In genomic region chr9:19692430-19692829, GRCm38 (mm10) we compare ENCODE assay signal across 39 mouse cellular contexts. TPM values are rescaled to one million over a fixed set of nuclear protein-coding genes. Genes with fewer than 3 reads are reported as not detected.
A peak's percentile ranks its signal among the peaks of the same experiment; 100 is the strongest.
DNase-seq lines count a peak whose midpoint lies in the region; ATAC-seq and TF ChIP-seq lines count a peak whose summit lies in the region.
"Had no signal": no experiment of that assay in that cellular context is flagged by ENCODE, and none has a peak within 500 bp of the region (broad histone marks: within the 10 kb centered on the region; RNA-seq: fewer than 3 reads in every experiment).

No protein-coding gene starts in this region.

- no peak overlapping the region for H3K4me2 ChIP-seq in forebrain, postnatal 0 days (ENCODE audit: low read depth)
- H3K4me2 ChIP-seq in forebrain, embryonic 13.5 days: no peak overlapping the region
- H3K4me2 ChIP-seq: embryonic facial prominence, embryonic 13.5 days; heart, embryonic 11.5 days; hindbrain, embryonic 13.5 days; liver, embryonic 15.5 days; midbrain, embryonic 12.5 days had no signal

- H3K27me3 ChIP-seq in forebrain, postnatal 0 days (ENCODE audit: insufficient read depth, low read length): no peaks in the 10 kb centered on the region
- no peaks in the 10 kb centered on the region for H3K27me3 ChIP-seq in forebrain, embryonic 13.5 days
- H3K27me3 ChIP-seq: embryonic facial prominence, embryonic 13.5 days; hindbrain, embryonic 13.5 days; liver, embryonic 15.5 days; megakaryocyte, embryonic 14.5 days; midbrain, embryonic 12.5 days; Patski had no signal

- H3K4me1 ChIP-seq in forebrain, postnatal 0 days (ENCODE audit: insufficient read depth): no peaks in the 10 kb centered on the region
- no peaks in the 10 kb centered on the region for H3K4me1 ChIP-seq in forebrain, embryonic 13.5 days
- no peaks in the 10 kb centered on the region for H3K4me1 ChIP-seq in lung, adult 2 months (ENCODE audit: control insufficient read depth, insufficient read depth, low read length)
- H3K4me1 ChIP-seq: embryonic facial prominence, embryonic 13.5 days; forebrain, embryonic 10.5 days; hindbrain, embryonic 13.5 days; liver, embryonic 15.5 days; midbrain, embryonic 12.5 days had no signal

- peak; percentile 61 for ATAC-seq in forebrain, postnatal 0 days
- no peak for ATAC-seq in forebrain, embryonic 13.5 days
- ATAC-seq: intestine, postnatal 0 days; Patski had no signal

- H3K27ac ChIP-seq in forebrain, postnatal 0 days (ENCODE audit: low read depth, low read length): no peak overlapping the region
- H3K27ac ChIP-seq in forebrain, embryonic 13.5 days: no peak overlapping the region
- H3K27ac ChIP-seq: embryonic facial prominence, embryonic 13.5 days; forebrain, embryonic 10.5 days; hindbrain, embryonic 13.5 days; liver, embryonic 15.5 days; midbrain, embryonic 12.5 days had no signal

- 82% methylated on average over 2 of the region's 2 CpGs for WGBS in forebrain, postnatal 0 days
- 82% methylated on average over 2 of the region's 2 CpGs for WGBS in forebrain, embryonic 13.5 days
- 50% methylated on average over 2 of the region's 2 CpGs for WGBS in lung, adult 2 months

- no peaks in the 10 kb centered on the region for H3K9me3 ChIP-seq in forebrain, postnatal 0 days (ENCODE audit: low read length)
- H3K9me3 ChIP-seq in forebrain, embryonic 13.5 days (replicated peaks): no peaks in the 10 kb centered on the region; the same call in 1 of the 2 replicates
- H3K9me3 ChIP-seq: embryonic facial prominence, embryonic 13.5 days; liver, embryonic 15.5 days had no signal

- TF ChIP-seq CTCF in forebrain, postnatal 0 days (IDR thresholded peaks at IDR 0.05; ENCODE audit: low read depth): no peak
- TF ChIP-seq CTCF in lung, adult 2 months (IDR thresholded peaks at IDR 0.05; ENCODE audit: insufficient read depth, low read length): no peak

- H3K4me3 ChIP-seq in forebrain, postnatal 0 days (ENCODE audit: low read depth, low read length): no peak overlapping the region
- H3K4me3 ChIP-seq in forebrain, embryonic 13.5 days: no peak overlapping the region
- no peak overlapping the region for H3K4me3 ChIP-seq in lung, adult 2 months (replicated peaks; ENCODE audit: extremely low read depth, low read depth, low read length)
- H3K4me3 ChIP-seq: embryonic facial prominence, embryonic 13.5 days; forebrain, embryonic 10.5 days; hindbrain, embryonic 13.5 days; liver, embryonic 15.5 days; megakaryocyte, embryonic 14.5 days; midbrain, embryonic 12.5 days had no signal

- H3K9ac ChIP-seq in forebrain, postnatal 0 days: no peak overlapping the region
- no peak overlapping the region for H3K9ac ChIP-seq in forebrain, embryonic 13.5 days
- H3K9ac ChIP-seq: embryonic facial prominence, embryonic 13.5 days; hindbrain, embryonic 13.5 days; liver, embryonic 15.5 days; midbrain, embryonic 12.5 days had no signal

- H3K36me3 ChIP-seq in forebrain, postnatal 0 days (ENCODE audit: insufficient read depth): no peaks in the 10 kb centered on the region
- H3K36me3 ChIP-seq in forebrain, embryonic 13.5 days (ENCODE audit: poor library complexity, severe bottlenecking): no peaks in the 10 kb centered on the region
- H3K36me3 ChIP-seq: embryonic facial prominence, embryonic 13.5 days; forebrain, embryonic 10.5 days; hindbrain, embryonic 13.5 days; liver, embryonic 15.5 days; midbrain, embryonic 12.5 days had no signal

- peak; percentile 23 for DNase-seq in forebrain, postnatal 0 days
- DNase-seq in lung, postnatal 14 days: peak; percentile 7
- no peak for DNase-seq in lung, adult 2 months
- DNase-seq in ES-CJ7 (ENCODE audit: low read depth, low spot score) (peak; percentile 58), adipocyte (ENCODE audit: low spot score) (peak; percentile 7)
- no peak for DNase-seq in urinary bladder, postnatal 25 days (ENCODE audit: low spot score)
- DNase-seq in thymus, postnatal 0 days (ENCODE audit: low spot score): no peak
- DNase-seq: adrenal gland, postnatal 10 days; B cell, adult 2 months; cerebellum, adult 11 months; cerebellum, adult 9-11 months; gastrocnemius, postnatal 25 days; heart, adult 11 months; heart, postnatal 36 days; kidney, adult 9 months; kidney, postnatal 10 days; layer of hippocampus, postnatal 36 days; liver had no signal

- TF ChIP-seq POLR2A in lung, adult 2 months (IDR thresholded peaks at IDR 0.05; ENCODE audit: borderline replicate concordance, extremely low read depth, low read depth, low read length): no peak

RNA-seq across cellular contexts. Expression of gene Olfr857, which starts 16.8 kb away (rescaled TPM):
- not detected in 2 replicates for total RNA-seq in forebrain, postnatal 0 days (2014; rRNA removed)
- polyA plus RNA-seq in forebrain, postnatal 0 days (2015; fragmentation: Nextera tagmentation; extraction: Ambion mirVana): not detected in 2 replicates
- polyA plus RNA-seq in forebrain, embryonic 13.5 days (2015; fragmentation: Nextera tagmentation; extraction: Ambion mirVana): not detected in 2 replicates
- not detected in 2 replicates for polyA plus RNA-seq in lung, adult 2 months (2012; rRNA removed)
- polyA plus RNA-seq in thymus, postnatal 0 days (2015; fragmentation: Nextera tagmentation; extraction: Ambion mirVana): not detected in 2 replicates
- total RNA-seq: adrenal gland, postnatal 10 days; common myeloid progenitor, adult 5-6 weeks; ES-E14; gastrocnemius, adult 18-20 months; gastrocnemius, postnatal 25 days; heart, postnatal 36 days; layer of hippocampus, postnatal 36 days; left cerebral cortex, postnatal 10 days; monocyte, adult 5-6 weeks had no signal
- polyA plus RNA-seq: embryonic facial prominence, embryonic 13.5 days; forebrain, embryonic 10.5 days; heart, embryonic 11.5 days; heart, embryonic 16.5 days; hindbrain, embryonic 13.5 days; intestine, postnatal 0 days; large intestine, adult 2 months; limb, embryonic 11.5 days; liver, embryonic 15.5 days; lung, embryonic 16.5 days; midbrain, embryonic 12.5 days; neural tube, embryonic 14.5 days; Patski; testis, adult 2 months had no signal

Comparison
In these comparisons a context has a peak if more than half of its experiments do, and no peak if none do; other contexts are left out.
1. DNase-seq: peak in forebrain, postnatal 0 days (single experiment), lung, postnatal 14 days (single experiment), ES-CJ7 (single experiment) and adipocyte (single experiment); none in lung, adult 2 months (single experiment), urinary bladder, postnatal 25 days (single experiment) and thymus, postnatal 0 days (single experiment).